Mouse (Mus musculus) left cerebral cortex, adult 18-20 months (tissue): ENCODE data around the gene Arhgap6. TPM values are rescaled to one million over a fixed set of nuclear protein-coding genes. Genes with fewer than 3 reads are reported as not detected.

Experiments
- DNase-seq, 2 experiments: peaks; one replicate each; pipeline ENCODE4 v3.0.0; 2021 to 2022; ENCODE audit warnings: low spot score in 2 of 2, mixed read lengths in 1 of 2
- long read RNA-seq, 2 experiments: library from polyadenylated mRNA; stranded (forward); transcript quantifications; one replicate each; pipeline ENCODE4 v2.0.0; 2021
- total RNA-seq, 2 experiments: library from RNA; stranded (reverse); gene quantifications; 2 replicates each; pipeline ENCODE4 v1.2.3; 2021

Arhgap6 gene
- total RNA-seq = 10 to 100 TPM in 1 of 2 experiments, 1 to 10 TPM in 1; 7.7 to 11.0 TPM
- long read RNA-seq, experiment 1, full-length matches to known transcripts = 5 of 8 reads
- long read RNA-seq, experiment 1, partial matches to known transcripts = 1 of 8 reads
- long read RNA-seq, experiment 1, other reads (novel, unspliced or antisense) = 2 of 8 reads
- long read RNA-seq, experiment 2, full-length matches to known transcripts = 1 of 3 reads
- long read RNA-seq, experiment 2, partial matches to known transcripts = 1 of 3 reads
- long read RNA-seq, experiment 2, other reads (novel, unspliced or antisense) = 1 of 3 reads

DNA sequence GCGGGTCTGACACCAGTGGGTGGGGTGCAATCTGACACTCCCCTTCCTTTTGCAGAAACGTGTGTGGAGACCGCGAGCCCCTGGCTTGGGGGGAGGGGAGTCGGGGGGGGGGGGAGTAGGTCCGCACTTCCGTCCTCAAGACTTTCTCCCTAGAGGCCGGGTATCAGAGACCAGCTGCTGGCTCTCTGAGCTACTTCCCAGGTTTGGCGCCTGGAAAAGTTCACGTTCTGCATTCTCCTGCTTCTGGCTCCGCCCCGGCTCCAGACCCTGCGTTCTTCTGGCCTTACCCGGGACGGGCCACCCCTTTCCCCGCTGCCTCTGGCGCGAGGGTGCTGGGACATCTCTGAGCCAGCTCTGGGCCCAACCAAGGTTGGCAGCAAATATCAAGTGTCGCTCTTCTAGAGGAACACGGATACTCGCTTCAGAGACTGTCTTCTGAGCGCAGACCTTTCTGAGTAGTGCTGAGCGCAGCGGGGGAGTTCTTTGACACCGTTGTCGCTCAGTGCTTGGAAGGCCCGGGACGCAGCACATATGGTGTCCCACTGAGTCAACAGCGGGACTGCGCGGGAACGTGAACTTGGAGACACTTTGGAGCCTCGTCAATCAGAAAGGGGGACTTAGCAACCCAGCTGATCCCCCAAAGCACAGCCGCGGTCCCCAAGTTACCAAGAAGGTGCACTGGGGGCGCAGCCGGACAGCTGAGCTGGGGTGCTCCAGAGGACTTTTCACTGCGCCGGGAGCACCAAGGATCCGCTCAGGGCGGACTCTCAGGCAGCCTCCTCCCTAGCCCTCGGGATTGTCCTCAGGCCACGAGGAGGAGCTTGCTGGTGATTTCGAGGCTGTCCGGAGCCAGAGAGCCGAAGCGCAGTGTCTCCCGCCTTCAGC lies at the start of gene Arhgap6:
Gene Arhgap6 (plus strand): TSS at position 126 of the 885 bp plus-strand sequence.
- peak in 1 of 2 experiments; percentile 1 for DNase-seq

DNA sequence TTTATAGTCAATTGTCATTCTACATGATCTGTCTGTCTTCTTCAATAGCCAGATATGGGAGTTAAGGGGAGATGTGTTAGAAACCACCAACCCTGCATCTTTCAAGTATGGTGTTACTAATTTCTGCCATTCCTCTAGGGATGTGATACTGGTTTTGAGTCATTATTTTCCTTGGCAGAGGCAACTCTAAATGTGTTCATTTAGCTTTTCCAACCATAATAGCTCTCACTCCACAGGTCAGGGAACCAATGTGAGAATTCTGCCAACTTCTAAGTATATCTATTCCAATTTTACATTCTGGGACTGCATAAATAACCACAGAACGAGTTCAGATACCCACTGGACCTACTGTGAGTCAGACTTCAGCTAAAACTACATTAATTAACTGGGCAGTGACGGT lies 47.9 kb upstream of the Arhgap6 start:
- no peak for DNase-seq

DNA sequence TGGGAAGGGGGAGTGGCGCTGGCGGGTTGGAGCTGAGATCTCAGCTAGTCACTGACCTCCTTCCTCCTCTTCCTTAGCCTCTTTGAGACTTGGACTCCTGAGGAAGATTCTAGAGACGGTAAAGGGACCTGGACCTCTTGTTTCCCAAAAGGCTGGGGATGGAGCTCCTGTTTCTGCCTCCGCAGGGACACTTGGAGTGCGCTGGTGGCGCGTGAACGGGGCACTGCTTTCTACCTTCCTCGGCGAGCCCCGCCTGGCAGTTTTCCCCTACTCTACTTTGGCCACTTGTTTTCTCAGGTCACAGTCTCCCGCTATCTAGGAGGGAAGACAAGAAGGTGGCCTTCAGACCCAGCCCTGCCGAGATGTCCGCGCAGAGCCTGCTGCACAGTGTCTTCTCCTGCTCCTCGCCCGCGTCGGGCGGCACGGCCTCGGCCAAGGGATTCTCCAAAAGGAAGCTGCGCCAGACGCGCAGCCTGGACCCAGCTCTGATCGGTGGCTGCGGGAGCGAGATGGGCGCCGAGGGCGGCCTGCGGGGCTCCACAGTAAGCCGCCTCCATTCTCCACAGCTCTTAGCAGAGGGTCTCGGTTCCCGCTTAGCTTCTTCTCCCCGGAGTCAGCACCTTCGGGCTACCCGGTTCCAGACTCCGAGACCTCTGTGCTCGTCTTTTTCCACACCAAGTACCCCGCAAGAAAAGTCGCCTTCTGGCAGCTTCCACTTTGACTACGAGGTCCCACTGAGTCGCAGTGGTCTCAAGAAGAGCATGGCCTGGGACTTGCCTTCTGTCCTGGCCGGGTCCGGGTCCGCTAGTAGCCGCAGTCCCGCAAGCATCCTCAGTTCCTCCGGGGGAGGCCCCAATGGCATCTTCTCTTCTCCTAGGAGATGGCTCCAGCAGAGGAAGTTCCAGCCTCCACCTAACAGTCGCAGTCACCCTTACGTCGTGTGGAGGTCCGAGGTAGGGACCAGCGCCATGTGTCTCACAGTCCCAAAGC lies 1.3 kb downstream of the Arhgap6 start:
- peak; percentile 1 to 5 for DNase-seq

DNA sequence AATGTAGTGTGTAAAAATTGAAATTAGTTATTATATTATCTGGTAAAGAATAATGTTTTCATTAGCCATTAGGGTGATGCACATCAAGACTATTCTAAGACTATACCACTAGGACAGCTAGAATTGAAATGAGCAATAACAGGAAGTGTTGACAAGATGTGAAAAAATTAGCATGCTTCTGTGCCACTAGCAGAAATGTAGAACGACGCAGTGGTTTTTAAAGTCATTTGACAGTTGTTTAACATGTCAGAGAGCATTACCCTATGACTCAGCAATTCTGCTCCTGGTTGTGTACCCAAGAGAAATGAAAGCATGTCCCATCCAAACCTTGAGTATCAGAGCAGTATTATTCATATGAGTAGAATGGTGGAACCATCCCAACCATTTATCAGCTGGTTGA lies 9.8 kb downstream of the Arhgap6 start:
- DNase-seq = no peak

DNA sequence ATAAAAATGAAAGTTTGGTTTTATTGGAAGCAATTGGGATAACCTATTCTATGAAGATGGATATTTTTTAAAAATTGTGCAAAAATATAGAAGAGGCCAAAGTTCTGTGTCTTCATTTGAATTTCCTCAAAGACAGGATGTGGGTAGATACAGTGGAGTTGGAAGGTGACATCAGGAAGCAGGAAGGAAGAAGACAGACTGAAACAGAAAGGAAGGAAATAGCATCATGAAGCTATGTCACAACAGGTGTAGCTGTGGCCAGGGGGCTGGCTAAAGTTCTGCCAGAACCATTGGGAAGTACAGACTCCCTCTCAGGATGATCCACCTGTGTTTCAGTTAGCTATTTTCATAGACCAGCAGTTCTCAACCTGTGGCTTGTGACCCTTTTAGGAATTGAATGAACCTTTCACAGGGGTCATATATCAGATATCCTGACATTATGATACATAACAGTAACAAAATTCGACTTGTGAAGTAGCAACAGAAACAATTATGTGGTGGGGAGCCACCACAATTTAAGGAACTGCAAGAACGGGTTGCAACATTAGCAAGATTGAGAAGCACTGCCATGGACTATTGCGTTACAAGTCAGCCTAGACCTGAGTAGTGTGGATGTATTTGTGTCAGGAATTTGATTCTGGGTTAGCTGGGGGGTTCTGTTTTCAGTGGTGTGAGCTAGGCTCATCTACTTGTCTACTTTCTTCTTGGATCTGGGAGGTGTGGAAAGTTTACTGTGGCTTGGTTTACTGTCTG lies 15.8 kb downstream of the Arhgap6 start:
- no peak for DNase-seq

DNA sequence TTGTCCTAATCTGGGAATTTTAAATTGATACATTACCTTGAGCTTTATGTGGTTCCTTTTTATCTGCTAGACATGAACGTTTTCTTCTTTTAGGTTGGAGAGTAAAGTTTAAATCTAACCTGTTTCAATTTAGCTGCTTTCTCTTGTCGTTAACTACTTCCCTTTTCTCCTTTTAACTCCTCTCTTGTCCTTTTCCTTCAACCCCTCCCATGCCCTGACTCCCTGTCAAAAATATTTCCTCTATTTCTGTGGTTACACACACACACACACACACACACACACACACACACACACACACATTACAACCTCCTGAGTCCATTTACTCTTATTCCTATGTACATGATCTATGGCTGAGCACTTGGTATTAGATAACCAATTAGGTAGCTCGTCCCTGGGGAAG lies 24.0 kb downstream of the Arhgap6 start:
- DNase-seq = no peak

DNA sequence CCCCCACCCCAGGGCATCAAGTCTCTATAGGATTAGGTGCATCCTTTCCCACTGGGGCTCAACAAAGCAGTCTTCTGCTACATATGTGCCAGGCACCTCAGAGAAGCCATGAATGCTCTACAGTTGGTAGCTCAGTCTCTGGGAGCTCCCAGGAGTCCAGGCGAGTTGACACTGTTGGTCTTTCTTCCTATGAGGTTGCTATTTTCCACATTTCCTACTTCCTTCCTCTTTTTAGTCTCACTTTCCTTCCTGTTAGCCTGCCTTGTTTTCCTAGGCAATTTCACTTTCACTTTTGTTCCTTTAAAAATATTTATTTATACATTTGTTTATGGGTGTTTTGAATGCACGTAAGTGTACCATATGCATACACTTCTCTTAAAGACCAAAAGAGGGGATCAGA lies 29.3 kb downstream of the Arhgap6 start:
- DNase-seq = no peak

DNA sequence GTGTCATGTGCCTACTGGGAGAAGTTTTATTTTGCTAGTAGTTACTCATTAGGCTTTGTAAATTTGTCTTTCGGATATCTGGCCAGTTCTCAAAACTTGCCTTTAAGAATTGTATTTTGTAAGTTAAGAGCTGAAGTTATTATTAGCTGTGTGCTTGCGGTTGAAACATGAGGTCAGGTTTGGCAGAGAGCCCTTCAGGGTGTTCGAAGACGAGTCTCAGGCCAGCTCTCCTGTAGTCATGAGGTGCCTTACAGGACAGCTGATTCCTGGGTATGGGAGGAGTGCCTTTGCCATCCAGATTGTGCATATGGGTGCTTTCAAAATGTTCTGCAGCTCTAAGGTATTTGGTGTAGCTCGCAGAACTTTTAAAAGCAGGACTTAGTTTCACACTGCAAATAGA lies 37.4 kb downstream of the Arhgap6 start:
- DNase-seq = no peak

DNA sequence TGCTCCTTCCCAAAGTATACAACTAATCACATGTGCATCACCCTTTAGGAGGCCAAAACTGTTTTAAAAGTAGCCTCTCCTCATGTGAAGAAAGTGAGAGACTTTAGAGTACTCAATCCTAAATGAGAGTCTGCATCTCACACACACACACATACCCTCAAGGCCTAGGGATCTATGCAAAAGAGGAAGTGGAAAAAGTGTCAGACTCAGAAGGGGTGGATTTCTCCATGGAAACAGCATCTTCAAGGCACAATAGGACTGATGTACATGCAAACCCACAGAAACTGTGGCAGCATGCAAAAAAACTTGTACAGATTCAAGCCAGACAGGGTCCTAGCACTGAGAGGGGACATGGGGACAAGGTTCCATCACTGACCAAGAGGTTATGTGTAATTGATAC lies 53.2 kb downstream of the Arhgap6 start:
- DNase-seq = no peak

DNA sequence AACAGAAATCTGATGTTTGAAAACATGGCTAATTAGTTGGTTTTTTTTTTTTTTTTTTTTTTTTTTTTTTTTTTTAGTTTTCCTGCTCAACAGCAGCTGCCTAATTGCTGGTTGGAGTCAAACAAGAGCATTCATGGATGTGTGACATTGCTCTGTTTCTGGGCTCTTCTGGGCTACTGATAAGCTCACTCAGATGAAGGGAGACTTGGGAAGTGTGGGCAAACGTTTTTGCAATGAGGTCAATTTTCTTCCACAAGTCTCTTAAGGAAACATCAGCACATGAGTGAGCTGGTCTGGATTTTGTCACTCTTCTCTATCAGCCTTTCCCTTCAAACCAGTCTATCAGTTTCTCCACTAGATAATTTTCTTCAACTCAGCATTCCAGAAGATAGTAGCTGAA lies 79.8 kb downstream of the Arhgap6 start:
- no peak for DNase-seq

DNA sequence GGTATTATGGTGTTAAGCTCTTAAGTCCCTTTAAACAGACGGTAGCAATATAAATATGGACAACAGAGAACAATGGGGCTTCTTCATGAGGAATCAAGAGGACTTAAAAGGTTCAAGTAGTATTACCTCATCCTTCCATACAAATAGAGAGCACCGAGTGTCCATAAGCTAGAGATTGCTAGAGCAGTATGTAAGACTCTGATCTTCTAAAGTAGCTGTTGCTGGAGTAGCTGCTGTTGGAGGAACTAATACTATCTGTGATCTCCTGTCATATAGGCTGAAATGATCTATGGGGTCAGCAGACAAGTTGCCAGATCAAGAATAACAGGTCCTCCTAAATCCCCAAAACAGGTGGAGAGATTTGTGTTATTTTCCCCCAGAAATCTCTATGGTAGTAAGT lies 108.7 kb downstream of the Arhgap6 start:
- no peak for DNase-seq

DNA sequence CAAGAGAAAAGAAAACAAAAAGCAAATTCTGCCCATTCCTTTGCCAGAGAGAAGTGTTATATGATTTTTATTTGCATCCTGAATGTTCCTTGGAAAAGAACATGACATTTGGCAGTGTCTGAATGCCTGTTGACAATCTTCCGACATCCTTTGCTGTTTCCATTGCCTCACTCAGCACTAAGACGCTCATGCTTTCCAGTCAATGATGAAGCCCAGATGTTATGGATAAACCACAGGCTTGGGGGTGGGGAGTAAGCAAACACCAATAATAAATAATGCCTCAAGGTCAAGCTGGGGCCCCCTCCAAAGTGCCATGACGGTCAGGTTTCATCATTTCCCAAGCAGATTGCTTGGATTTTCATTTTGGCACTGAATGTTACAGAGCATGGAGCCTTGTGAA lies 109.2 kb downstream of the Arhgap6 start:
- DNase-seq = no peak

DNA sequence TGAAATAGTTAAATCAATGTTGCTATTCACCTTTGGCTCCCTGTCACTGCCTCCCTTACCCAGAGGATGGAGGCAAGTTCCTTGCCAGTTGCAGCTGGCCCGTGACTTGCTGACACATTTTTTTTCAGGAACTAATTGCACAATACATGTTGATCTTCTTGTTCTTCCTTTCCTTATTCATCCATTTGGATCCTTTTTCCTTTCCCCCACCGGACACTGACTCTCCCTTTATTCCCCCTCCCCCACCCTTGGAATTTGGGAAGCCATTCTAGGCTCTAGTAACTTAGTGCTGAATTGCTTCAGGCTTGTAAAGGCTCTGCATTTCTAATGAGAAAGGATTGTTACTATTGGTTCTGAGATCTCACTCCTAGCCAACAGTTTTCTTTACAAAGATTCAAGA lies 112.7 kb downstream of the Arhgap6 start:
- no peak for DNase-seq

DNA sequence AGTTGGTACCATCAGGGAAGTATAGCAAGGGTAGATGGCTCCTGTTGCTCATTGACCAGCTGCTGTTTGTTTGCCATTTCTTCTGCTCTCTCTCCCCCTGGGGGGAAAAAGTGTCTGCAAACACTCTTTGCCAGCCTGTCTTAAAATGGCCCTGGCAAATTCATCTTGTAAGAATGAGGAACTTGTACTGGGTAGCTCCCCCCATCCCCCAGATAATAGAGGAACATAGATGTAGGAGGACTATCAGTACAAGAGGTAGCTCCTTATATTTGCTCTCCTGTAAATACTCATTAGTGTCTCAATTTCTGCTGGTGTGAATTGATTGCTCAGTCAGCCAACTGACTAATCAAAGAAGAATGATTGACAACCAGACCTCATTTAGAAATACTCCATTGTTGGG lies 118.6 kb downstream of the Arhgap6 start:
- DNase-seq = no peak

DNA sequence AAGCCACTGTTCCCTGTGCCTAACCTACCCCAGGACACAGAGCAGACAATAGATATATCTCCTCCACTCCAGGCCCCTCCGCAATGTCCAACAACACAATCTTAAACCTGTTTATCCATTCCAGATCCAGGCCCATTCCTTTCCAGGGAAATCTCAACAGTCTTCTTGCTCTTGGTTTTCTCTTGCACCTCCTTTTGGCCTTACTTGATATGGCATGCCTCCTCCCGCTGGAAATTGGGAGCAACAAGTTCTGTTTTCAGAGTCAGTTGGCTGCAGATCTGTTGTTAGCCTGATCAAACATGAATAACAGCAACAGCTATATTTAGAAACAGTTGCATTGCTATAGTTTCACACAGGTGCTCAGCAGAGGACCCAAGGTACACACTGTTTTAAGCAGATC lies 126.0 kb downstream of the Arhgap6 start:
- DNase-seq = no peak

DNA sequence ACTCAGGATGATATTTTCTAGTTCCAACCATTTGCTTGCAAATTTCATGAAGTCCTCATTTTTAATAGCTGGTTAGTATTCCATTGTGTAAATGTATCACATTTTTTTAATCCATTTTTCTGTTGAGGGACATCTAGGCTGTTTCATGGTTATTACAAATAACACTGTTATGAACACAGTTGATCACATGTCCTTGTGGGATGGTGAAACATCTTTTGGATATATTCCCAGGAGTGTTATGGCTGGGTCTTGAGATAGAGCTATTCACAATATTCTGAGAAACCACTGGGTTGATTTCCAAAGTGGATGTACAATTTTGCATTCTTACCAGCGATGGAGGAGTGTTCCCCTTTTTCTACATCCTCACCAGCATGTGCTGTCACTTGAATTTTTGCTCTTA lies 137.5 kb downstream of the Arhgap6 start:
- DNase-seq = no peak

DNA sequence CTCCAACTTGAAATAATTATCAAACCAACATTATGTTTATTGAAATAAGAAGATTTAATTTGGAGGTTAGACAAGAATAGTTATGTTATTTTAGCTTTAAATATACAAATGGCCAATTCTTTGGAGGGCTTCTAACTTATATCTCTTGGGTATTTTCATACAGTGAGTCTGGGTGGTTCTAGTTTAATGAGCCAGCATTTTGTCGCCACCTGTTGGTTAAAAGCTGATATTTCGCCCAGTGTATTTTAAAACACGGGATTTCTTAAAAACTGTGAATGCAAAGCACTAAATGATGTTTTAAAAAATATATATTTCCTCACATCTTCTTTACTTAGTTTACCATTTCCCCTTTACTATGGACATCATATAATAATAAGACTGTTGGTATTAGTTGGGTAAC lies 140.5 kb downstream of the Arhgap6 start:
- peak; percentile 9 to 12 for DNase-seq

DNA sequence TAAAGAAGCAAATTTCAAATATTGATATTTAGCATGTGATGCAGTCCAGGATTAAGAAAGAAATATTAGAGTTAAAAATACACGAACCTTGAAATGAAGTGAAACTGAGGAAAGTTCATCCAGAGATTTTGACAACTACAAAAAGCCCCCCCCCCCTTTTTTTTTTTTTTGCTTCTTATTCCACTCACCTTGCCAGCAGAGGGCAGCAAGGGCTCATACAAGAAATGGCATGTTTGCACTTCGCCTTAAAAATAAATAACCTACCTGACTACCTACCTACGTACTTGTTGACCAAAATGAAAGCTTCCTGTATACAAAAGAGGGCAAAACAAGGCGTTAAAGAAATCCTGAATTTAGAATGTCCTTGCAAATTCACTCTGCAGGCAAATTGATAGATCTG lies 143.0 kb downstream of the Arhgap6 start:
- DNase-seq = peak; percentile 3 to 4

DNA sequence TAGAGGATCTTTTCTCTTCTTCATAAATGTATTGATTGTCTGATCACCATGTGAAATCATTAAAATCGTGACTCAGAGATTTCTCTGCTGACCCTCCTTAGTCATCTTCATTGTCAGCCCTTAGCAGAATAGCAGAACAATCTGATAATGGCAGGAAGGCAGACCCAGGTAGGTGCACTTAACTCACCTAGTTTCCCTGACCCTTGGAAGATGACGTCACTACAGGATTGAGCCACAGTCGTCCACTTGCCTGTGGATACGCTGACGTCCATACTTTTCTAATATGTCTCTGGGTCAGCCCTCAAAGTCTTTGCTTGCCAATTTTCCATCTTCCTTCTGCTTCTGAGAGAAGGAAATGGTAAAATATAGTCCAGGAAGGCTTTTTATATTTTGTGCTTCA lies 146.8 kb downstream of the Arhgap6 start:
- DNase-seq = no peak

DNA sequence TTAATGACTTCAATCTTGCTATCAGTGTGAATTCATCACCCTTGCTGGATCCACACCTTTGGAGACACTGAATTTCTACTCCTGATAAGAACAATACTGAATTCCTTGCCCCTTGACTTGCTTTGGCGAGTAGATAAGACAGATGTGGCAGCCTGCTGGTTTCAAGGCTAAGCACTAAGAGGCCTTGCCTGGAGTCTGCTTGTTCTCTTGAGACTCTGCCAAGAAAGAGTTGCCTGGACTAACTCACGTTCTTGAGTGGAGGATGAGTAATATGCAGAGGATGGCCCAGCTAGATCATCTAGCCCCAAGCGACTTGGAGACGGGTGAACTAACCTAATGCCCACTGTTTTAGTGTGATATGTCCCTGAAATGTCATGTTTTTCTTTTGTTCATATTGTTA lies 148.3 kb downstream of the Arhgap6 start:
- DNase-seq = no peak

DNA sequence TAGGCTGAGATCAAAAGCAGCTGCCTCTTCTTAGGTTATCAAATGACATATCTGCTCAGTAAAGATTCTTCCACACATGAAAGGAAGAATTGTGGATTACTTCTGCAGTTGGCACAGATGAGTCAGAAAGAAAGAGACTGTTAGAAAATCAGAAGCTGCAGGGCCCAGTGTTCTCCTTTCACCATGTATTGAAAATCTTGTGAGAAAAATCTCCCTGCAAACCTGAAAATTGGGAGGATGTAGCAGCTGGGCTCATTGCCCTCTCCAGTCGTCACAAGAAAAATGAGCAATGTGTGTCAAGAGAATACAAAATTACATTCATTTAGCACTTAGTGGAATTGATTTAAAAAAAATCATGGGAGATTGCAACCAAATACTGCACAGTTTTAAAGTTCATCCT lies 180.5 kb downstream of the Arhgap6 start:
- DNase-seq = peak in 1 of 2 experiments; percentile 3
